Mouse (Mus musculus) intestine, embryonic 16.5 days (tissue): ENCODE results near the gene Ddx27. TPM values are rescaled to one million over a fixed set of nuclear protein-coding genes. Genes with fewer than 3 reads are reported as not detected.
A peak's percentile ranks its signal among the peaks of the same experiment; 100 is the strongest.
"Not testable (repeated sequence)": the region's sequence is repeated elsewhere in the genome, so short reads cannot be mapped to it uniquely, and the experiment has no call there.

Experiments
- ATAC-seq: fragments of 200-750 bp; cut with Nextera tagmentation; 2 replicates; pipeline ENCODE4 v1.8.0; 2017; ENCODE audit warnings: moderate TSS enrichment, moderate library complexity
- H3K27ac ChIP-seq: fragments of 300-500 bp; sonication (generic); 2 replicates; pipeline ENCODE4 v1.5.1; 2014; ENCODE audit warnings: mild to moderate bottlenecking, low read length
- H3K27me3 ChIP-seq: fragments of 300-500 bp; sonication (generic); replicated peaks from 2 replicates; pipeline ENCODE4 v1.6.1; 2014; ENCODE audit warnings: low read length, control low read depth, mixed read lengths; ENCODE audit not compliant: control insufficient read depth, insufficient read depth
- H3K36me3 ChIP-seq: fragments of 300-500 bp; sonication (generic); 2 replicates; pipeline ENCODE4 v1.6.1; 2014; ENCODE audit warnings: low read length, control low read depth; ENCODE audit not compliant: control insufficient read depth, insufficient read depth
- H3K4me1 ChIP-seq: fragments of 300-500 bp; sonication (generic); 2 replicates; pipeline ENCODE4 v1.6.1; 2014; ENCODE audit warnings: low read length, control low read depth, mixed read lengths; ENCODE audit not compliant: control insufficient read depth, insufficient read depth
- H3K4me2 ChIP-seq: fragments of 300-500 bp; sonication (generic); 2 replicates; pipeline ENCODE4 v1.6.1; 2014; ENCODE audit warnings: low read depth, low read length, control low read depth
- H3K4me3 ChIP-seq: fragments of 300-500 bp; sonication (generic); 2 replicates; pipeline ENCODE4 v1.5.1; 2014; ENCODE audit warnings: mild to moderate bottlenecking, low read length
- H3K9ac ChIP-seq: fragments of 300-500 bp; sonication (generic); 2 replicates; pipeline ENCODE4 v1.6.1; 2014; ENCODE audit warnings: low read depth, low read length
- H3K9me3 ChIP-seq: fragments of 300-500 bp; sonication (generic); 2 replicates; pipeline ENCODE4 v1.6.1; 2016; ENCODE audit warnings: low read length, control low read depth; ENCODE audit not compliant: control insufficient read depth
- WGBS: fragments of 180-500 bp; shearing (Covaris S2); extraction: QIAGEN DNeasy Blood & Tissue Kit; methylation state at CpG from one replicate; pipeline ENCODE4 v1.1.7; 2014; 5-methylcytosine and 5-hydroxymethylcytosine counted together
- polyA plus RNA-seq: library from polyadenylated mRNA; unstranded; fragments of >200 nt; fragmentation: Nextera tagmentation; extraction: Ambion mirVana; gene quantifications from 2 replicates; pipeline ENCODE4 v1.2.1, GENCODE M21; 2015

The Ddx27 gene
- polyA plus RNA-seq, 1 experiment from 2014 or later, result 45.7 TPM

DNA sequence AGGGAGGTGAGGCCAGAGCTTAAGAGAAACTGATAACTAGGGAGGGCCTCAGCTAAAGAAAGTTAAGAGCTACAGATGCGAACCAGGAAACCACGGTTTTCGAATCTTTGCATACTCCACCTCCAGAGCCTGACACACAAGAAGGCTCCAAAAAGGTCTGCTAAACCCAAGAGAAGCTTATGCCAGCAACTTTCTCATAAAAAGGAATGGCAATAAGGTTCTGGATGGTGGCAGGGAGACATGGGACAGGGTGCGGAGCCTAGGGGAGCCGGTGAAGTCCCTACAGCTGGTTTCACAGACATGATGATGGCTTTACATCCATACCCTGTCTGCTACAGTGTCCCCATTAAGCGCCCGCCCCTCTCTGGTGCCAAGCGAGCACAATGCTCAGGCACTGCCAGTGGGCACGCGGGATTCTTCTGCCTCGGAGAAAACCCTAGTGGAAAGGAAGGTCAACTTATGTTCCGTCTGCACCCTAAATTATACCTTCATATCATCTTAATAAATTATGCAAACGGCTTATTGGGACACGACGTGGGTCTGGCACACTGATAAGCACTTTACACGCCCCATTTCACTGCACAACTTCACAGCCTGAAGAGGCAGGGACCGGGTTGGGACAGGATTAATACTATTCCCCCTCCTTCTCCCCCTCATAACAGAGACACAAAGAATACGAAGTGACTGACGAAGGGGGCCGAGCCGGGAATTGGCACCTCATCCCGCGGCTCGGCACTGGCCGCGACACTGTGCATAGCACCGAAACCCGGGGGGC is 19.8 kb upstream of the Ddx27 start:
- Histone ChIP-seq H3K4me1 (peaks cover 33% of the 10 kb centered on the region), H3K36me3 (no peaks in the 10 kb centered on the region), H3K9ac (peak overlapping the region; percentile 98), H3K9me3 (no peaks in the 10 kb centered on the region), H3K27me3 (no peaks in the 10 kb centered on the region), H3K4me2 (peak overlapping the region; percentile 86), H3K27ac (peak overlapping the region; percentile 96), H3K4me3 (peak overlapping the region; percentile 98)
- 2% methylated on average over 28 of the region's 28 CpGs for WGBS
- ATAC-seq, result peak; percentile 11

DNA sequence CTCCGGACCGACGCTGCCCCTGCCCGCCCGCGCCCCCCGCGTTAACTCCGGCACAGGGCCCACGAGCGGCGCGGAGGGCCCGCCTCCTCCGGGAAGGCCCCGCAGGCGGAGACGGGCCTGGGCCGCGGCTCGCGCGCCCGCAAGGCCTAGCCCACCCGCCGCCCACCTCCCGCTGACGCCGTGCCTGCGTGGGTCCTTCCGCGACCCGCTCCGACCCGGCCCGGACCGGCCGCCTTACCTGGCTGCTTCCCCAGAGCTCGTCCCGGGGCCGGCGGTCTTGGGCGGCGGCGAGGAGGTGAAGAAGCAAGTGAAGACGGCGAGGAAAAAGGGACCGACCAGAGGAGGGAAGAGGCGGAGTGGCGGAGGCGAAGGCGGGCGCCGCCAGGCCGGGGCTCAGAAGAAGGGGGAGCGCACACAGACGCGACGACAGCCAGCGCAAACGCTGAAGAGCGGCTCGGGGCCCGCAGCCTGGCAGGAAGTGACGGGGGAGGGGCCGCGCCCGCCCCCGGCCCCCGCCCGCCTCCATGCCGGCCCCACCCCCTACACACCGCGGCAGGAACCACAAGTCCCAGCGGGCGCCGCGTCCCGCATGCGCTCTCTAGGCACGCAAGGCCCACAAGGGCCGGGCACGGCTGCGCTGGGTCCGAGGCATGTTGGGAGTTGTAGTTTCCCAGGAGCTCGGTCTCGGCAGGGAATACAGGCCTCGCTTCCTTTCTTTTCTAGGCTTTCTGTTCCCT is 19.0 kb upstream of the Ddx27 start, which contains the start of gene Stau1:
Gene Stau1 (minus strand): TSS at position 504 of the 737 bp plus-strand sequence.
- Histone ChIP-seq H3K4me1 (peaks cover 33% of the 10 kb centered on the region), H3K4me3 (peak within 1 kb of the TSS; percentile 98), H3K27me3 (no peaks in the 10 kb centered on the region; the same call in 1 of the 2 replicates), H3K27ac (peak within 1 kb of the TSS; percentile 96), H3K4me2 (peak within 1 kb of the TSS; percentile 86), H3K9ac (peak within 1 kb of the TSS; percentile 98), H3K36me3 (no peaks in the 10 kb centered on the region), H3K9me3 (no peaks in the 10 kb centered on the region)
- ATAC-seq, result peak; percentile 99
- under 1% methylated on average over 85 of the region's 88 CpGs for WGBS

DNA sequence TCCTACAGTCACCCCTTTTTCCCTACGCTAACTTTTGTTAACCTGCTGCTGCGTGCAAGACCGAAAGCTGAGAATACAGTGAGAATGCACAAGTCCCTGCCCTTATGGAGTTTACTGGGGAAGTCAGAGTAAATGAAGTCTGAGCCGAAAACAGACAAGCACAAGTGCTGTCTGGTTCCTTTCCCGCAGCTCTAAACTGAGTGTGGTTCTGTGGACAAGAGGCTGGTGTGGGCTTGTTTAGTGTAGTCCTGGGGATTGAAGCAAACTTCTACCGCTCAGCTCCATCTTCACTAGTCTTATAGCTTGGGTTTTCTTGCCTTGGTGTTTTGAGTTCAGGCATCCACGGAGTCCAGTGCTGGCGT is 18.5 kb upstream of the Ddx27 start:
- H3K9me3 ChIP-seq, result no peaks in the 10 kb centered on the region
- peak overlapping the region; percentile 74 for H3K9ac ChIP-seq
- peak overlapping the region; percentile 64 for H3K27ac ChIP-seq
- H3K27me3 ChIP-seq, result no peaks in the 10 kb centered on the region; the same call in 1 of the 2 replicates
- 36% methylated on average over 8 of the region's 8 CpGs for WGBS
- no peaks in the 10 kb centered on the region for H3K36me3 ChIP-seq
- peak overlapping the region; percentile 70 for H3K4me2 ChIP-seq
- peak overlapping the region; percentile 98 for H3K4me3 ChIP-seq
- peaks cover 31% of the 10 kb centered on the region for H3K4me1 ChIP-seq
- peak; percentile 42 for ATAC-seq

GRCm38 (mm10) chr2:167001486-167001885 is 13.5 kb upstream of the Ddx27 start:
- H3K27ac ChIP-seq, result no peak overlapping the region
- no peaks in the 10 kb centered on the region for H3K9me3 ChIP-seq
- ATAC-seq, result no peak
- H3K4me3 ChIP-seq, result no peak overlapping the region
- 0 out of 2 replicates have a peak, but pooled peaks cover 3% of the 10 kb centered on the region for H3K4me1 ChIP-seq
- H3K36me3 ChIP-seq, result no peaks in the 10 kb centered on the region
- H3K4me2 ChIP-seq, result no peak overlapping the region
- 75% methylated on average over 9 of the region's 9 CpGs for WGBS
- no peaks in the 10 kb centered on the region; the same call in 1 of the 2 replicates for H3K27me3 ChIP-seq
- no peak overlapping the region for H3K9ac ChIP-seq

DNA sequence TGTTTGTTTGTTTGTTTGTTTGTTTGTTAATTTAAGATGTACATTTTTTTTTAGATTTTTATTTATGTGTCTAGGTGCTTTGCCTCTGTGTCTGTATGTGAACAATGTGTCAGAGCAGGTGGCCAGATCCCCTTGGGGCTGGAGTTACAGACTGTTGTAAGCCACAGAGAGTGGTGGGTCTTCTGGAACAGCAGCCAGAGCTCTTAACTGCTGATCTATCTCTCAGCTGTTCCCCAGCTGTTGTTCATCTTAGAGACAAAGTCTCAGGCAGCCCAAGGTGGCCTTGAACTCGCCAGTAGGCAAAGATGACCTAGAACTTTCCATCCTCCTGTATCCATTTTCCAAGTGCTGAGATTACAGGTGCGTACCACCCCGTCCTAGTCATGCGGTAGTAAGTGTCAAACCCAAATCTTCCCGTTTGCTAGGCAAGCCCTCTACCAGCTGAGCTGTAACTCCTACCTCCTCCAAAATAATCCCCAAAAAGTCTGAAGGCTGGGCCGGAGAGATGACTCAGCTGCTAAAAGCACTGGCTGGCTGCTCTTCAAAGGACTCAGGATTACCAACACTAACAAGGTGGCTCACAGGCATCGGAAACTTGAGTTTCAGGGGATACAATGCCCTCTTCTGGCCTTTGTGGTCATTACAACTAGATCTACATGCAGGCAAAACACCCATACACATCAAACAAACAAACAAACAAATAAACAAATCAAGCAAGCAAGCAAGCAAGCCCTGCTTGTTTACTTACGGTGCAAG is 10.7 kb upstream of the Ddx27 start:
- no peak overlapping the region for H3K4me3 ChIP-seq
- H3K9me3 ChIP-seq, result no peaks in the 10 kb centered on the region
- no peak; the same call in 1 of the 2 replicates for ATAC-seq
- no peak overlapping the region for H3K4me2 ChIP-seq
- no peaks in the 10 kb centered on the region for H3K36me3 ChIP-seq
- H3K27ac ChIP-seq, result no peak overlapping the region
- H3K27me3 ChIP-seq, result no peaks in the 10 kb centered on the region; the same call in 1 of the 2 replicates
- no peaks in the 10 kb centered on the region for H3K4me1 ChIP-seq
- H3K9ac ChIP-seq, result no peak overlapping the region
- 43% methylated on average over 8 of the region's 8 CpGs for whole genome bisulfite sequencing

GRCm38 (mm10) chr2:167006355-167006754 is 8.6 kb upstream of the Ddx27 start:
- peak; percentile 66; the same call in 1 of the 2 replicates for ATAC-seq
- H3K4me2 ChIP-seq, result no peak overlapping the region
- no peaks in the 10 kb centered on the region for H3K4me1 ChIP-seq
- 87% methylated on average over 2 of the region's 2 CpGs for WGBS
- no peak overlapping the region for H3K27ac ChIP-seq
- H3K9ac ChIP-seq, result no peak overlapping the region
- no peaks in the 10 kb centered on the region for H3K9me3 ChIP-seq
- no peak overlapping the region for H3K4me3 ChIP-seq
- no peaks in the 10 kb centered on the region for H3K27me3 ChIP-seq
- H3K36me3 ChIP-seq, result no peaks in the 10 kb centered on the region

DNA sequence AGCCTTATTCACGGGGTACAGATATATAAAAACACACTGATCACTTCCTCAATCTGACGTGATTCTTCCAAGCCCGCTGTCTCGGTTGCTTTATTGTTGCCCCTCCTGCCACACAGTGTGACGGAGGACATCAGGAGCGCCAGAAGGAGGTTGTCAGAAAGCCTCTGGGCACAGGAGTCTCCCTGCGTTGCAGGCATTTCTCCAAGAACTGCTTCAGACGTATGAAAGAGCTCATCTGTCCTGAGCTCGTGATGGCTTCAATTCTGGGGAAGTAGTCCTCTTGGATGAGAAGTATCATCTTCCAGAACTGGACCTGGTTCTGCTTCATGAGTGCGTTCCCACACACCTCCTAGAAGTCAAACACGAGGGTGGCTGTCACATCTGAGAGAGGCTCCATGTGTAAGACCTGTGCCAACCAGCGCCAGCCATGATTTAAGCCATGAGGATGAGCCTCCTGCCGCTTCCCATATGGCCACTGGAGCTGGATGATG is 7.9 kb upstream of the Ddx27 start:
- no peaks in the 10 kb centered on the region for H3K9me3 ChIP-seq
- no peaks in the 10 kb centered on the region for H3K27me3 ChIP-seq
- no peaks in the 10 kb centered on the region for H3K4me1 ChIP-seq
- 77% methylated on average over 13 of the region's 13 CpGs for WGBS
- H3K9ac ChIP-seq, result no peak overlapping the region
- no peak overlapping the region for H3K27ac ChIP-seq
- ATAC-seq, result no peak
- no peaks in the 10 kb centered on the region for H3K36me3 ChIP-seq
- no peak overlapping the region for H3K4me3 ChIP-seq
- no peak overlapping the region for H3K4me2 ChIP-seq

- not testable (repeated sequence) for H3K9me3 ChIP-seq, H3K36me3 ChIP-seq, H3K9ac ChIP-seq, H3K4me1 ChIP-seq, H3K4me3 ChIP-seq, H3K4me2 ChIP-seq, H3K27ac ChIP-seq, H3K27me3 ChIP-seq
- 70% methylated on average over 4 of the region's 4 CpGs for WGBS
- peak; percentile 57; the same call in 1 of the 2 replicates for ATAC-seq
Measured at GRCm38 (mm10) chr2:167007565-167007964, 7.4 kb upstream of the Ddx27 start.

- Histone ChIP-seq H3K36me3 (no peaks in the 10 kb centered on the region), H3K9ac (no peak overlapping the region), H3K4me2 (no peak overlapping the region), H3K27me3 (no peaks in the 10 kb centered on the region), H3K4me3 (no peak overlapping the region), H3K4me1 (peaks cover under 1% of the 10 kb centered on the region), H3K27ac (no peak overlapping the region), H3K9me3 (no peaks in the 10 kb centered on the region)
- no peak for ATAC-seq
- 79% methylated on average over 4 of the region's 4 CpGs for WGBS
Measured at GRCm38 (mm10) chr2:167009483-167009882, 5.5 kb upstream of the Ddx27 start.
